11 mouse cellular contexts compared by ENCODE assay signal in genomic region chr16:17460254-17460653, GRCm38 (mm10). TPM values are rescaled to one million over a fixed set of nuclear protein-coding genes. Genes with fewer than 3 reads are reported as not detected.
DNase-seq lines count a peak whose midpoint lies in the region; ATAC-seq and TF ChIP-seq lines count a peak whose summit lies in the region.
"Had no signal": no experiment of that assay in that cellular context is flagged by ENCODE, and none has a peak within 500 bp of the region (broad histone marks: within the 10 kb centered on the region; RNA-seq: fewer than 3 reads in every experiment).

No protein-coding gene starts in this region.

- H3K9me3 ChIP-seq in midbrain, postnatal 0 days (ENCODE audit: low read length), result no peaks in the 10 kb centered on the region
- H3K9me3 ChIP-seq in midbrain, embryonic 15.5 days, result no peaks in the 10 kb centered on the region
- no peaks in the 10 kb centered on the region for H3K9me3 ChIP-seq in midbrain, embryonic 16.5 days (replicated peaks; ENCODE audit: control insufficient read depth, low read length, poor library complexity, severe bottlenecking)
- H3K9me3 ChIP-seq: embryonic facial prominence, embryonic 15.5 days; lung, embryonic 15.5 days had no signal

- H3K27ac ChIP-seq in midbrain, postnatal 0 days (ENCODE audit: low read depth, low read length), result no peak overlapping the region
- no peak overlapping the region for H3K27ac ChIP-seq in midbrain, embryonic 15.5 days
- no peak overlapping the region for H3K27ac ChIP-seq in midbrain, embryonic 16.5 days (ENCODE audit: low read length)
- H3K27ac ChIP-seq: embryonic facial prominence, embryonic 15.5 days; lung, embryonic 15.5 days had no signal

- ATAC-seq in midbrain, postnatal 0 days (ENCODE audit: low FRiP score), result no peak
- ATAC-seq in midbrain, embryonic 15.5 days (replicated peaks), result no peak
- no peak for ATAC-seq in midbrain, embryonic 16.5 days

- H3K36me3 ChIP-seq in midbrain, postnatal 0 days (ENCODE audit: insufficient read depth, low read length), result peaks cover 3% of the 10 kb centered on the region; the same call in 1 of the 2 replicates
- H3K36me3 ChIP-seq in midbrain, embryonic 15.5 days (replicated peaks), result peaks cover 11% of the 10 kb centered on the region; the same call in 1 of the 2 replicates
- H3K36me3 ChIP-seq in midbrain, embryonic 16.5 days (ENCODE audit: control insufficient read depth, insufficient read depth, low read length), result peaks cover 6% of the 10 kb centered on the region; the same call in 1 of the 2 replicates

- no peaks in the 10 kb centered on the region for H3K27me3 ChIP-seq in midbrain, postnatal 0 days (ENCODE audit: insufficient read depth, low read length)
- no peaks in the 10 kb centered on the region for H3K27me3 ChIP-seq in midbrain, embryonic 15.5 days (replicated peaks)
- H3K27me3 ChIP-seq in midbrain, embryonic 16.5 days (ENCODE audit: control insufficient read depth, insufficient read depth, low read depth, low read length), result no peaks in the 10 kb centered on the region
- H3K27me3 ChIP-seq: embryonic facial prominence, embryonic 15.5 days; lung, embryonic 15.5 days had no signal

- WGBS in midbrain, postnatal 0 days, result 89% methylated on average over 4 of the region's 4 CpGs
- WGBS in midbrain, embryonic 15.5 days, result 92% methylated on average over 4 of the region's 4 CpGs
- 91% methylated on average over 4 of the region's 4 CpGs for WGBS in midbrain, embryonic 16.5 days

- H3K4me1 ChIP-seq in midbrain, postnatal 0 days (ENCODE audit: insufficient read depth, low read length), result peaks cover 5% of the 10 kb centered on the region
- peaks cover 13% of the 10 kb centered on the region for H3K4me1 ChIP-seq in midbrain, embryonic 15.5 days
- H3K4me1 ChIP-seq in midbrain, embryonic 16.5 days (ENCODE audit: control insufficient read depth, insufficient read depth, low read length), result peaks cover 14% of the 10 kb centered on the region

- TF ChIP-seq CTCF in midbrain, postnatal 0 days (IDR thresholded peaks at IDR 0.05), result peak; percentile 56

- H3K4me2 ChIP-seq in midbrain, postnatal 0 days (ENCODE audit: low read depth, low read length, poor library complexity, severe bottlenecking), result no peak overlapping the region
- H3K4me2 ChIP-seq in midbrain, embryonic 15.5 days, result no peak overlapping the region
- no peak overlapping the region for H3K4me2 ChIP-seq in midbrain, embryonic 16.5 days (ENCODE audit: low read length)
- H3K4me2 ChIP-seq: embryonic facial prominence, embryonic 15.5 days; lung, embryonic 15.5 days had no signal

- no peak overlapping the region for H3K9ac ChIP-seq in midbrain, postnatal 0 days (replicated peaks; ENCODE audit: low read length, poor library complexity, severe bottlenecking)
- H3K9ac ChIP-seq in midbrain, embryonic 15.5 days, result no peak overlapping the region
- H3K9ac ChIP-seq in midbrain, embryonic 16.5 days (ENCODE audit: low read depth, low read length), result no peak overlapping the region
- H3K9ac ChIP-seq: embryonic facial prominence, embryonic 15.5 days; lung, embryonic 15.5 days had no signal

- DNase-seq in adrenal gland, postnatal 14 days, result peak; percentile 42
- no peak for DNase-seq in adrenal gland, adult 2 months
- peak; percentile 15 for DNase-seq in midbrain, postnatal 0 days (ENCODE audit: low spot score)
- DNase-seq in lung, postnatal 14 days, result peak; percentile 48
- peak; percentile 65 for DNase-seq in thymus, postnatal 25 days
- DNase-seq in layer of hippocampus, postnatal 10 days (ENCODE audit: low spot score in 2 of 2), result no peak

- H3K4me3 ChIP-seq in midbrain, postnatal 0 days (ENCODE audit: low read depth, low read length), result no peak overlapping the region
- no peak overlapping the region for H3K4me3 ChIP-seq in midbrain, embryonic 15.5 days
- H3K4me3 ChIP-seq in midbrain, embryonic 16.5 days (ENCODE audit: low read depth, low read length), result no peak overlapping the region
- H3K4me3 ChIP-seq: embryonic facial prominence, embryonic 15.5 days; lung, embryonic 15.5 days had no signal

RNA-seq across cellular contexts. Expression of gene Crkl, which starts 8.5 kb away (rescaled TPM):
- total RNA-seq in adrenal gland, postnatal 14 days (2021), result 39.1 and 39.9 TPM in 2 replicates
- 10 to 100 TPM; 30.3 to 49.1 TPM for total RNA-seq in adrenal gland, adult 2 months (2021)
- 60.0 and 83.4 TPM in 2 replicates for polyA plus RNA-seq in adrenal gland, adult 2 months (2012; rRNA removed)
- 47.8 and 54.4 TPM in 2 replicates for total RNA-seq in midbrain, postnatal 0 days (2014; rRNA removed)
- 58.2 and 61.1 TPM in 2 replicates for polyA plus RNA-seq in midbrain, postnatal 0 days (2015; fragmentation: Nextera tagmentation; extraction: Ambion mirVana)
- polyA plus RNA-seq in midbrain, embryonic 15.5 days (2015; fragmentation: Nextera tagmentation; extraction: Ambion mirVana), result 83.2 and 89.6 TPM in 2 replicates
- 10 to 100 TPM; 34.3 to 36.0 TPM for total RNA-seq in layer of hippocampus, postnatal 10 days (2021)
- polyA plus RNA-seq in midbrain, embryonic 16.5 days (2015; fragmentation: Nextera tagmentation; extraction: Ambion mirVana), result 72.4 and 88.8 TPM in 2 replicates

RNA-seq across cellular contexts. Expression of gene Aifm3, which starts 29.2 kb away (rescaled TPM):
- total RNA-seq in adrenal gland, postnatal 14 days (2021), result 5.1 and 5.4 TPM in 2 replicates
- total RNA-seq in adrenal gland, adult 2 months (2021), result 1 to 10 TPM; 6.1 to 9.0 TPM
- polyA plus RNA-seq in adrenal gland, adult 2 months (2012; rRNA removed), result 10.2 and 13.8 TPM in 2 replicates
- 16.2 and 23.2 TPM in 2 replicates for total RNA-seq in midbrain, postnatal 0 days (2014; rRNA removed)
- polyA plus RNA-seq in midbrain, postnatal 0 days (2015; fragmentation: Nextera tagmentation; extraction: Ambion mirVana), result 12.5 and 14.1 TPM in 2 replicates
- polyA plus RNA-seq in midbrain, embryonic 15.5 days (2015; fragmentation: Nextera tagmentation; extraction: Ambion mirVana), result 16.8 and 17.9 TPM in 2 replicates
- total RNA-seq in layer of hippocampus, postnatal 10 days (2021), result 10 to 100 TPM; 36.4 to 39.9 TPM
- polyA plus RNA-seq in midbrain, embryonic 16.5 days (2015; fragmentation: Nextera tagmentation; extraction: Ambion mirVana), result 13.6 and 22.2 TPM in 2 replicates
- polyA plus RNA-seq: C2C12 had no signal

RNA-seq across cellular contexts. Expression of gene Lztr1, which starts 48.2 kb away (rescaled TPM):
- 75.3 and 75.6 TPM in 2 replicates for total RNA-seq in adrenal gland, postnatal 14 days (2021)
- total RNA-seq in adrenal gland, adult 2 months (2021), result 10 to 100 TPM; 53.4 to 74.0 TPM
- polyA plus RNA-seq in adrenal gland, adult 2 months (2012; rRNA removed), result 231 and 248 TPM in 2 replicates
- 221 and 264 TPM in 2 replicates for total RNA-seq in midbrain, postnatal 0 days (2014; rRNA removed)
- 94.0 and 104 TPM in 2 replicates for polyA plus RNA-seq in midbrain, postnatal 0 days (2015; fragmentation: Nextera tagmentation; extraction: Ambion mirVana)
- polyA plus RNA-seq in midbrain, embryonic 15.5 days (2015; fragmentation: Nextera tagmentation; extraction: Ambion mirVana), result 146 and 164 TPM in 2 replicates
- 100 to 1,000 TPM; 182 to 188 TPM for total RNA-seq in layer of hippocampus, postnatal 10 days (2021)
- polyA plus RNA-seq in midbrain, embryonic 16.5 days (2015; fragmentation: Nextera tagmentation; extraction: Ambion mirVana), result 145 and 151 TPM in 2 replicates

RNA-seq across cellular contexts. Expression of gene Pi4ka, which starts 54.1 kb away (rescaled TPM):
- total RNA-seq in adrenal gland, postnatal 14 days (2021), result 71.7 and 73.6 TPM in 2 replicates
- total RNA-seq in adrenal gland, adult 2 months (2021), result 100 to 1,000 TPM in 1 of 2 experiments, 10 to 100 TPM in 1; 84.8 to 119 TPM
- polyA plus RNA-seq in adrenal gland, adult 2 months (2012; rRNA removed), result 30.4 and 39.6 TPM in 2 replicates
- 122 and 135 TPM in 2 replicates for total RNA-seq in midbrain, postnatal 0 days (2014; rRNA removed)
- 46.5 and 49.3 TPM in 2 replicates for polyA plus RNA-seq in midbrain, postnatal 0 days (2015; fragmentation: Nextera tagmentation; extraction: Ambion mirVana)
- polyA plus RNA-seq in midbrain, embryonic 15.5 days (2015; fragmentation: Nextera tagmentation; extraction: Ambion mirVana), result 68.4 and 77.8 TPM in 2 replicates
- total RNA-seq in layer of hippocampus, postnatal 10 days (2021), result 100 to 1,000 TPM; 174 to 177 TPM
- polyA plus RNA-seq in midbrain, embryonic 16.5 days (2015; fragmentation: Nextera tagmentation; extraction: Ambion mirVana), result 73.7 and 74.8 TPM in 2 replicates

RNA-seq across cellular contexts. Expression of gene Snap29, which starts 54.5 kb away (rescaled TPM):
- 22.9 TPM in 2 replicates for total RNA-seq in adrenal gland, postnatal 14 days (2021)
- 10 to 100 TPM; 23.0 to 37.7 TPM for total RNA-seq in adrenal gland, adult 2 months (2021)
- 3.4 and 4.8 TPM in 2 replicates for polyA plus RNA-seq in adrenal gland, adult 2 months (2012; rRNA removed)
- total RNA-seq in midbrain, postnatal 0 days (2014; rRNA removed), result 40.5 and 42.5 TPM in 2 replicates
- polyA plus RNA-seq in midbrain, postnatal 0 days (2015; fragmentation: Nextera tagmentation; extraction: Ambion mirVana), result 14.5 and 16.2 TPM in 2 replicates
- polyA plus RNA-seq in midbrain, embryonic 15.5 days (2015; fragmentation: Nextera tagmentation; extraction: Ambion mirVana), result 24.5 and 25.1 TPM in 2 replicates
- total RNA-seq in layer of hippocampus, postnatal 10 days (2021), result 10 to 100 TPM; 30.8 to 31.9 TPM
- polyA plus RNA-seq in midbrain, embryonic 16.5 days (2015; fragmentation: Nextera tagmentation; extraction: Ambion mirVana), result 26.0 and 30.9 TPM in 2 replicates

Comparison
In these comparisons a context has a peak if more than half of its experiments do, and no peak if none do; other contexts are left out.
1. DNase-seq: peak in adrenal gland, postnatal 14 days (single experiment), midbrain, postnatal 0 days (single experiment), lung, postnatal 14 days (single experiment) and thymus, postnatal 25 days (single experiment); none in adrenal gland, adult 2 months (single experiment) and layer of hippocampus, postnatal 10 days (0 of 2).